Mouse (Mus musculus) forebrain, embryonic 10.5 days (tissue): ENCODE results near the gene Coro1c. TPM values are rescaled to one million over a fixed set of nuclear protein-coding genes. Genes with fewer than 3 reads are reported as not detected.
A peak's percentile ranks its signal among the peaks of the same experiment; 100 is the strongest.

Source experiments
- DNase-seq: peaks from one replicate; pipeline ENCODE4 v3.0.0-alpha.2; 2017; ENCODE audit warnings: low spot score; ENCODE audit errors: extremely low spot score
- H3K27ac ChIP-seq: fragments of 300-500 bp; sonication (generic); 2 replicates; pipeline ENCODE4 v1.5.1; 2016; ENCODE audit warnings: mild to moderate bottlenecking
- H3K27me3 ChIP-seq: fragments of 300-500 bp; sonication (generic); 2 replicates; pipeline ENCODE4 v1.6.1; 2016; ENCODE audit warnings: mild to moderate bottlenecking; ENCODE audit not compliant: poor library complexity, severe bottlenecking
- H3K36me3 ChIP-seq: fragments of 300-500 bp; sonication (generic); replicated peaks from 2 replicates; pipeline ENCODE4 v1.6.1; 2016; ENCODE audit warnings: mild to moderate bottlenecking, moderate library complexity
- H3K4me1 ChIP-seq: fragments of 300-500 bp; sonication (generic); 2 replicates; pipeline ENCODE4 v1.6.1; 2016
- H3K4me3 ChIP-seq: fragments of 300-500 bp; sonication (generic); 2 replicates; pipeline ENCODE4 v1.5.1; 2016; ENCODE audit warnings: mild to moderate bottlenecking, moderate library complexity
- H3K9me3 ChIP-seq: fragments of 300-500 bp; sonication (generic); 2 replicates; pipeline ENCODE4 v1.6.1; 2016; ENCODE audit warnings: mild to moderate bottlenecking, moderate library complexity
- WGBS: fragments of 180-500 bp; shearing (Covaris S2); methylation state at CpG from one replicate; pipeline ENCODE4 v1.1.7; 2016; 5-methylcytosine and 5-hydroxymethylcytosine counted together
- polyA plus RNA-seq: library from polyadenylated mRNA; unstranded; fragments of >200 nt; fragmentation: Nextera tagmentation; extraction: Ambion mirVana; gene quantifications from 2 replicates; pipeline ENCODE4 v1.2.1, GENCODE M21; 2016

Gene Coro1c
- polyA plus RNA-seq, 1 experiment from 2014 or later, result 209 TPM

DNA sequence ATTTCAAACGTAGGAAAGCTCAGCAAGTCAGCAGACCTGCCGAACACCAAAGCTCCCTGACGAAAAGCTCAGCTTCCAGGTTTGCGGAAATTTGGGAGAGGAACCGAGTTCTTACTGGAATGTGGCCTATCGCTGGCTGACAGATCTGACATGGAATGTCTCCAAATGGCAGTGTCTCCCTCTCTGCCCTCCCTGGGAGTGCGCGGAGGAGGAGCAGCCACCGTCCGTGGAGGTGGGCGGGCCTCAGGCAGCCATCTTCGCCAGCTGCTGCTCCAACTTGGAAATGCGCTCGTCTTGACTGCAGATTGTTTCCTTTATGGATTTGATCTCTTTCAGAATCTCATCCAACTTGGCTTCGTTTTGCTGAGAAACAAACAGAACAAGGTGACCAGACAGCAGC, 64.5 kb downstream of the Coro1c start:
- Histone ChIP-seq H3K4me3 (no peak overlapping the region), H3K27ac (no peak overlapping the region), H3K4me1 (no peaks in the 10 kb centered on the region), H3K9me3 (no peaks in the 10 kb centered on the region; the same call in 1 of the 2 replicates), H3K36me3 (peaks cover 94% of the 10 kb centered on the region), H3K27me3 (no peaks in the 10 kb centered on the region)
- no peak for DNase-seq
- 92% methylated on average over 15 of the region's 15 CpGs for WGBS

DNA sequence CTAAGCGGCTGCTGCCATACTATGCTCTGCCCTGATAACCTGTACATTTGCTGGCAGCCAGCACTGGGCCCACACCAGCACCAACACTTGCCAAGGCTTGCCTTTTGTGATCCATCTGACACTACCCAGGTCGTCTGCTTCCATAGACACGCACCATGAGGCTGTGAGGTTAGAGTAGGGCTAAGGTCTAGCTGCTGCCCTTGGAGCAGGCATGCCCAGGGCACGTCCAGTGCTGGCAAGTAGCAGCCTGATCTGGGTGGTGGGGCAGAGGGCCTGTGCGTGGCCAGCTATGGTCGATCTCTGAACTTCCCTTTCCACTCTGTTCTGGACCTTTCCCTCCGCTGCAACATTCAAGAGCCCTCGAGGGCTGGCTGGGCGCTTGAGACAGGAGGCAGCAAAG, 65.7 kb downstream of the Coro1c start:
- DNase-seq, result no peak
- 95% methylated on average over 9 of the region's 9 CpGs for WGBS
- Histone ChIP-seq H3K27ac (0 out of 2 replicates have a peak overlapping the region, but pooled peaks have one; percentile 7), H3K4me1 (no peaks in the 10 kb centered on the region), H3K36me3 (peaks cover 85% of the 10 kb centered on the region), H3K9me3 (no peaks in the 10 kb centered on the region), H3K27me3 (no peaks in the 10 kb centered on the region), H3K4me3 (no peak overlapping the region)

DNA sequence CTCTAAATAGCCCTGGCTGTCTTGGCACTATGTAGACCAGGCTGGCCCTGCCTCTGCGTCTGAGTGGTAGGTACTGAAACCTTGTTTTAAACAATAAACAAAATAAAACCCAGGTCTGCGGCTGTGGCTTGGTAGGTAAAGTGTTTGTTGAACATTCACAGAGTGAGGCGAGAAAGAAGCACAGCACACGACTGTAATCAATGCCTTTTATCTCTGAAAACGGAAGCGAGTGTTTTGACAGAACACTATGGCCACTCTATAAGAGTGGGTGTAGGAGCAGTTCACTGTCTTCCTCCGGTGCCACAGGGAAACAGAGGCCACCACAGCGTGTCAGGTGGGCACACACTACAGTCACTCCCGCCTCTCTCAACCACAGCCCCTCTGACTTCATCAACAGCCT, 66.3 kb downstream of the Coro1c start:
- H3K27ac ChIP-seq, result no peak overlapping the region
- no peaks in the 10 kb centered on the region for H3K27me3 ChIP-seq
- no peaks in the 10 kb centered on the region for H3K9me3 ChIP-seq
- H3K4me3 ChIP-seq, result no peak overlapping the region
- DNase-seq, result no peak
- whole genome bisulfite sequencing, result 95% methylated on average over 9 of the region's 9 CpGs
- H3K4me1 ChIP-seq, result no peaks in the 10 kb centered on the region
- H3K36me3 ChIP-seq, result peaks cover 78% of the 10 kb centered on the region

DNA sequence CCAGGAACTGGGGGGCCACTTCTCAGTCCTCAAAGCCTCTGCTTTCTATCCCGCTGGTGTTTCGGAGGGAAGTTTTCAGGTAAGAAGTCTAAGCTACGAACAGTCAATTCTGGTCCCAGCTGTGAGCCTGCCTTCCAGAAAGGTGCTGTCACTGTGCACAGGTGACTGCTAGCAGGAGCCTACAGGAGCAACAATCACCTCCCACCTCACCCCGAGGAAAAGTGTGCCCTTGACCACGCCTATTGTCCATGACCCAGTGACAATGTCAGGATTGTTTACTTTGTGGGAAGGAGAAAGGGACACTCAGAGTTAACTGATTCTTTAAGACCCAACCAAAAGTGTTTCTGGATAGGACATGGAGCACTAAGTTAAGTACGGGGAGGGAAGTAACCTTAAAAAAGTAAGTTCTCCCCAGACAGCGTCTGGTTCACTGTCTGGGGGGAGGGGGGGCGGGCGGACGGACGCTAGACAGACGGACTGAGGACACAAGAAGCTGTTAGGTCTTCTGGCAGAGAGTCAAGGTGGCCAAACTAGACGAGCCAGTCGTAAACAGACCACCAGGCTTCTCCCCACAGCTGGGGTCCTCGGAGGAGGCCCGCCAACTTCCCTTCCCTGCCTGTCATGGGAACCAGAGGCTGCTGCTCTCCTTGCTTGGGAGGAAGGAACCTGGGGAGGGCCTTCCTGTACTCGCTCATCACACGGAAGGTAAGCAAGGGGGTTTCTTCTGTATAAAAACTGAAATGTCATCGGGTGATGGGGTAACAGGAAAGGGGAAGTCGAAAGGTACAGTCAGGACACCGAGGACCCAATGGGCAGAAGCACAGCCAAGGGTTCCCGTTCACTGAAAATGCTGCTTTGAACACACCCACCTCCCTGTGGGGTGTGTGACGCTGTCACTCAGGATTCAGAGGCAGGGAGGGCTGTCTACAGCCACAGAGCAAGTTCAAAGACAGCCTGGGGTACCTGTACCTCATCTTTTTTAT, 67.0 kb downstream of the Coro1c start:
- 90% methylated on average over 23 of the region's 23 CpGs for WGBS
- DNase-seq, result no peak
- H3K9me3 ChIP-seq, result no peaks in the 10 kb centered on the region
- no peak overlapping the region for H3K27ac ChIP-seq
- no peaks in the 10 kb centered on the region for H3K4me1 ChIP-seq
- H3K4me3 ChIP-seq, result no peak overlapping the region
- peaks cover 71% of the 10 kb centered on the region for H3K36me3 ChIP-seq
- no peaks in the 10 kb centered on the region for H3K27me3 ChIP-seq

DNA sequence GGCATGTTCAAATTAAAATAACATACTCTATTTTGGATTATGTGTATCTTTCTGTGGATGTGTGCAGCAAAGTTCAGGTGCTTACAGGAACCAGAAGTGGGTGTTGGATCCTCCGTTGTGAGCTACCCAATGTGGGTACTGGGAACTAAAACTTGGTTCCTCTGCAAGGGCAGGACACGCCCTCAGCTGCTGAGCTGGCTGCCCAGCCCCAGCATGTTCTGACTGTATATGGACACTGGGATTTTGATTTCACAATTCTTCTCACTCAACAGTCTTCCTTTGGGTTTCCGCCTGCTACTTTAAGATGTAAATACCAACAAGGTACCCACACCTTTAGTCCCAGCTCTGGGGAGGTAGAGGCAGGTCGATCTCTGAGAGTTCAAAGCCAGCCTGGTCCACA, 68.1 kb downstream of the Coro1c start:
- H3K4me1 ChIP-seq, result no peaks in the 10 kb centered on the region
- no peak overlapping the region for H3K27ac ChIP-seq
- no peak overlapping the region for H3K4me3 ChIP-seq
- H3K9me3 ChIP-seq, result no peaks in the 10 kb centered on the region
- no peaks in the 10 kb centered on the region for H3K27me3 ChIP-seq
- H3K36me3 ChIP-seq, result peaks cover 60% of the 10 kb centered on the region
- whole genome bisulfite sequencing, result 94% methylated on average over 4 of the region's 4 CpGs
- no peak for DNase-seq

DNA sequence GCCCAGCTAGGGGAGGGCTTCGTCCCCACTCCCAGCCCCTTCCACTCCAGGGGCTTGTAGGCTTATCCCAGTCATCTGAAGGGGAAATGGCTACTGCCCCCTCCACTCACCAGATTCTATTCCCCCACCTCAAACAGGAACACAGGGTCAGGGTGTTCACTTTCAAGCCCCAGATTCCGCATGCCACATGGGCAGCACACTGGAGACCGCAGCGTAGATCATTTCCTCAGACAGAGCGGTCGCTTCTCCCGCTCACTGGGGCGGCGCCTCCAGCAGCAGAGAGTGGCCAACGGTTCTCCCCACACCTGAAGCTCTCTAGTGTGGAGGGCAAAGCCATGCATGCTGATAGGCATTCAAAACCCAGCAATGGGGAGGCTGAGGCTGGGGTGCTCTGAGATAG, 71.6 kb downstream of the Coro1c start:
- H3K4me1 ChIP-seq, result peaks cover 9% of the 10 kb centered on the region; the same call in 1 of the 2 replicates
- H3K27me3 ChIP-seq, result no peaks in the 10 kb centered on the region
- H3K4me3 ChIP-seq, result no peak overlapping the region
- H3K27ac ChIP-seq, result no peak overlapping the region
- no peaks in the 10 kb centered on the region for H3K9me3 ChIP-seq
- H3K36me3 ChIP-seq, result peaks cover 26% of the 10 kb centered on the region
- 94% methylated on average over 10 of the region's 10 CpGs for WGBS
- no peak for DNase-seq

DNA sequence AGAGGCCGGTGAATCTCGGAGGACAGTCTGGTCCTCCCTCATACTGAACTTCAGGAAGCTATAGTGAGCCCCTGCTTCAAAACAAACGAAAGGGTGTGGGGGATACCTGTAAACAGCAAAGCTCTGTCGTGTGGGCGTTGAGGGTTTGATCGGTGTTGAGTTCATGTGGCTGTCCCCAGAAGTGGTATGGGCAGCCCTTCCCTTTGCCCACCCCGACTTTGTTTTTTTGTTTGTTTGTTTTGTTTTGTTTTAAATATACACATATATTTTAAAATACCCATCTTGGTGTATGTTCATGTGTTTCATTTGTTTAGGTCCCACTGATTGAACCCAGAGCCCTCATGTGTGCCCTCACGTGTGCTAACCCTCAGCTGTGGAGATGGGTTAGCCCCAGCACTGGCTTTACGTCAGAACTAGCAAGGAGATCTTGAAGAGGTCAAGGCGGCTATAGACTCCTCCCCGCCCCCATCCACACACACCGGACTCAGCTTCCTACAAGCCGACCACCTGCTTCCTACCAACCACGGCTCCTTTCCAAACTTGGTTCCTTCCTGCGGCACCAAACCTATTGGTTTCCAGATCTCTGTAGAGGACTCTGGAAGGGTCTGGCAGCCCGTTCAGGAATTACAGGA, 75.1 kb downstream of the Coro1c start:
- no peaks in the 10 kb centered on the region for H3K9me3 ChIP-seq
- H3K4me1 ChIP-seq, result peaks cover 16% of the 10 kb centered on the region
- no peak for DNase-seq
- H3K27ac ChIP-seq, result no peak overlapping the region
- WGBS, result 75% methylated on average over 16 of the region's 16 CpGs
- H3K36me3 ChIP-seq, result 0 out of 2 replicates have a peak, but pooled peaks cover 2% of the 10 kb centered on the region
- H3K4me3 ChIP-seq, result no peak overlapping the region
- no peaks in the 10 kb centered on the region for H3K27me3 ChIP-seq

DNA sequence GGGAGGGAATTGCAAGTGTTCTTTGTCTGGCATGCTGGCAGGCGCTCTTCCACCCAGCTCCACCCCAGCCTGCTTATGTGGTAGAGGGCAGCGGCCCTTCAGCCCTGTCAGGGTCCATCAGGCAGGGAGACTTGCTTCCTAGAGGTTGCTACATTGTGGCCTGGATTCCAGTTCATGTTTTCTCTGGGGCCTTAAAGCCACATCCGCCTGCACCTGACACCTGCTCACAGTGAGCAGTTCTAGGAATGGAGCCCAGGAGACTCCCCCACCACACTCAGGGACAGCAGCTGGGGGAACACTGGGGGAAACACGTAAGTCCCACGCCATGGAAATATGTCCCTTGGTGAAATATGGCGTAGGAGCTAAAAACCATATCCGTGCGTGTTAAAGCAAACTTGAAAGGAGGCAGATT, 76.1 kb downstream of the Coro1c start, which contains the start of gene Selplg:
Selplg (minus strand) TSS at position 155 of the 412 bp plus-strand sequence.
- no peak for DNase-seq
- 43% methylated on average over 8 of the region's 8 CpGs for WGBS
- Histone ChIP-seq H3K36me3 (no peaks in the 10 kb centered on the region), H3K4me3 (no peak within 1 kb of the TSS), H3K9me3 (no peaks in the 10 kb centered on the region), H3K4me1 (peaks cover 20% of the 10 kb centered on the region), H3K27me3 (no peaks in the 10 kb centered on the region), H3K27ac (no peak within 1 kb of the TSS)

DNA sequence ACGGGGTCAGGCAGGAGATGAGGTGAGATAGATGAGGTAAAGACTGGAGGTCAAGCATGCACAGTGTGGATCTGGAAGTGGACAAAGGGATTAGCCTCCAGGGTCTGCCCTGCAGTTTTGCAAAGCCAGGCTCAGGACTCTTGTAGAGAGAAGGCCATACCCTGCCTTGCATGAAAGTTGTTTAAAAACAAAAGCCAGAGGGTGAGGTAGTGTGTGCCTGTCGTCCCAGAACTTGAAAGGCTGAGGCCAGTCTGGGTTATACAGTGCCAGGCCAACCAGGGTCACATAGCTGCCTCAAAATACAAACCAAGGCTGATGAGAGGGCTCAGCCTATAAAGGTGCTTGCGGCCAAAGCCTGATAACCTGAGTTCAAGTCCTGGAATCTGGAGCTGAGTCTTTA, 76.8 kb downstream of the Coro1c start:
- no peaks in the 10 kb centered on the region for H3K9me3 ChIP-seq
- H3K4me3 ChIP-seq, result no peak overlapping the region
- no peaks in the 10 kb centered on the region for H3K36me3 ChIP-seq
- H3K4me1 ChIP-seq, result peaks cover 20% of the 10 kb centered on the region
- DNase-seq, result no peak
- H3K27ac ChIP-seq, result no peak overlapping the region
- 71% methylated on average over 3 of the region's 3 CpGs for WGBS
- H3K27me3 ChIP-seq, result no peaks in the 10 kb centered on the region

DNA sequence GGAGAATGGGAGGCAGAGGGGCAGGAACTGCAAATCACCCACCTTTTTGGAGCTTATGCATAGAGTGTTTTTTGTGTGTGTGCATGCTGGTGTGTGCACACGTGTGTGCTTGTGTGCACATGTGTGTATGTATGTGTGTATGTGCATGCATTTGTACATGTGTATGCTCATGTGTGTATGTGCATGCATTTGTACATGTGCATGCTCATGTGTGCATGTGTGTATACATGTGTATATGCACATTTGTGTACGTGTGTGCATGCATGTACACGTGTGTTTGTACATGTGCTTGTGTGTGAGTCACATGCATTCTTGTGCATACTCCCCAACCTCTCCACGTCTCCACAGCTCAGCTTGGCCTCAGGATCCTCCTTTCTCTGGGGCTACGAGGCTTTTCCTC, 77.8 kb downstream of the Coro1c start:
- H3K27ac ChIP-seq, result no peak overlapping the region
- no peaks in the 10 kb centered on the region for H3K9me3 ChIP-seq
- 94% methylated on average over 5 of the region's 5 CpGs for WGBS
- no peak for DNase-seq
- no peak overlapping the region for H3K4me3 ChIP-seq
- no peaks in the 10 kb centered on the region for H3K27me3 ChIP-seq
- H3K36me3 ChIP-seq, result no peaks in the 10 kb centered on the region
- H3K4me1 ChIP-seq, result peaks cover 20% of the 10 kb centered on the region

DNA sequence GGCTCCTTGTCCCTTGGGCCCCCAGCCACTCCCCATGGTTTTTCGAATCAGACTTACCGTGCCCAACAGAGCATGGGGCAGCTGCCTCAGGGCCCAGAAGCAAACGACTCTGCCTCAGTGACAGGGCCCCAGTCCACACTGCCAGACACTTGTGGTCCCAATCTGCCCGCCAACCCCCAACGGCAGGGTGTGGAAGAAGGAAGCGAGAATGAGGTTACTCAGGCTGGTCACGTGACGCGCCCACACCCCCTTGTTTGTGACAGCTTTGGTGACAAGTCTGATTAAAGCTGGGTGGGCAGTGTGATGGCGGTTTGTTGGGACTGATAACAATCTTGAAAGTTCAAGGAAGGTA, 78.3 kb downstream of the Coro1c start:
- H3K36me3 ChIP-seq, result no peaks in the 10 kb centered on the region
- H3K4me3 ChIP-seq, result no peak overlapping the region
- WGBS, result 76% methylated on average over 10 of the region's 10 CpGs
- H3K4me1 ChIP-seq, result peaks cover 20% of the 10 kb centered on the region
- H3K27me3 ChIP-seq, result no peaks in the 10 kb centered on the region
- DNase-seq, result no peak
- H3K9me3 ChIP-seq, result no peaks in the 10 kb centered on the region
- H3K27ac ChIP-seq, result no peak overlapping the region

DNA sequence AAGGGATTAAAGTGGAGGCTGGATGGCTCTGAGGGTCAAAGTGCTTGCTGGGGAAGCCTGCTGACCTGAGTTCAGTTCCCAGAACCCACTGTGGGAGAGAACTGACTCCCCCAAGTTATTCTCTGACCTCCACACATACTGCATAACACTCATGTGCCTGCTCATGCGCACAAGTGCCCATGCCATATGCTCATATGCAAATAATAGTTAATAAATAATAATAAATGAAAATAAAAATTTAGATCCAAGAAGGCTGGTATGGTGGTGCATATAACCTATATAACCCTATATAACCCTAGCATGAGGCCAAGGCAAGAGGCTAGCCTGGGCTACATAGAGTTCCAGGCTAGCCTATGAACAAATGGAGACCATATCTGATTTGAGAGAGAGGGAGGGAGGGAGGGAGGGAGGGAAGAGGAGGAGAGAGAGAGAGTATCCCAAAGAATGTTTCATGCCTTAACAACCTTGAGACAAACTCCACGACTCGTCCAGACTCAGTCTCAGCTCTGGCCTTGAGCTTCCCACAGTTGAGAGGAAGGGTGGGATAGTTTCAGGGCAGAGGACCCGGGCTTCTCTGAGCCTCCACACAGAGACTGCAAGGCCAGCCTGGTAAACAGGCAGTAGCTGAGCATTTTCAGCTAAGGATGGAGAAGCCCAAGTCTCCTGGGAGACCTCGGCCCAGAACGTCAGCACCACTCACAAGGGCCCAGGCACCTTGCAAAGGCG, 78.8 kb downstream of the Coro1c start:
- Histone ChIP-seq H3K9me3 (no peaks in the 10 kb centered on the region), H3K4me3 (no peak overlapping the region), H3K27ac (no peak overlapping the region), H3K4me1 (peaks cover 20% of the 10 kb centered on the region), H3K36me3 (no peaks in the 10 kb centered on the region), H3K27me3 (no peaks in the 10 kb centered on the region)
- 84% methylated on average over 7 of the region's 7 CpGs for WGBS
- no peak for DNase-seq
